Mouse (Mus musculus) ES-Bruce4 (cell line): ENCODE results near the gene Ncapd3. TPM values are rescaled to one million over a fixed set of nuclear protein-coding genes. Genes with fewer than 3 reads are reported as not detected.
A peak's percentile ranks its signal among the peaks of the same experiment; 100 is the strongest.

Experiments used
- H3K27ac ChIP-seq: 2 replicates; pipeline ENCODE4 v1.5.1; 2012; ENCODE audit warnings: low read length, inconsistent platforms; ENCODE audit not compliant: insufficient read depth
- H3K27me3 ChIP-seq: 2 replicates; pipeline ENCODE4 v1.6.1; 2012; ENCODE audit warnings: mild to moderate bottlenecking, low read length, inconsistent platforms; ENCODE audit not compliant: control insufficient read depth, poor library complexity, insufficient read depth, severe bottlenecking
- H3K36me3 ChIP-seq: 2 replicates; pipeline ENCODE4 v1.6.1; 2012; ENCODE audit warnings: inconsistent platforms, mild to moderate bottlenecking, low read length, moderate library complexity; ENCODE audit not compliant: control insufficient read depth, poor library complexity, insufficient read depth, severe bottlenecking
- H3K4me1 ChIP-seq: one replicate; pipeline ENCODE4 v1.8.1; 2011; ENCODE audit warnings: low read length; ENCODE audit not compliant: control insufficient read depth, insufficient read depth
- H3K4me3 ChIP-seq: 2 replicates; pipeline ENCODE4 v1.5.1; 2011; ENCODE audit warnings: low read depth, mild to moderate bottlenecking, low read length
- H3K9ac ChIP-seq: 2 replicates; pipeline ENCODE4 v1.6.1; 2012; ENCODE audit warnings: low read depth, mild to moderate bottlenecking, inconsistent platforms; ENCODE audit not compliant: poor library complexity, severe bottlenecking
- H3K9me3 ChIP-seq: replicated peaks from 2 replicates; pipeline ENCODE4 v1.6.1; 2012; ENCODE audit warnings: mild to moderate bottlenecking, low read length, inconsistent platforms; ENCODE audit not compliant: control insufficient read depth, poor library complexity, insufficient read depth, severe bottlenecking
- CTCF ChIP-seq: IDR thresholded peaks from one replicate; pipeline ENCODE4 v1.8.1; 2011; ENCODE audit warnings: low read depth, low read length
- EP300 ChIP-seq: IDR thresholded peaks from 2 replicates; pipeline ENCODE4 v1.6.1; 2011; ENCODE audit warnings: low read depth, low read length; ENCODE audit not compliant: insufficient read depth
- POLR2A ChIP-seq: IDR thresholded peaks from one replicate; pipeline ENCODE4 v1.8.1; 2011; ENCODE audit warnings: low read length; ENCODE audit not compliant: insufficient read depth
- polyA plus RNA-seq: library from polyadenylated mRNA; stranded (reverse); fragments of >200 nt; gene quantifications from 2 replicates; pipeline ENCODE4 v1.2.4, GENCODE M21; 2011; ENCODE audit warnings: low read depth; ENCODE audit not compliant: missing spikeins, insufficient read depth, insufficient read length

The Ncapd3 gene
- polyA plus RNA-seq, 1 experiment = 59.1 TPM

DNA sequence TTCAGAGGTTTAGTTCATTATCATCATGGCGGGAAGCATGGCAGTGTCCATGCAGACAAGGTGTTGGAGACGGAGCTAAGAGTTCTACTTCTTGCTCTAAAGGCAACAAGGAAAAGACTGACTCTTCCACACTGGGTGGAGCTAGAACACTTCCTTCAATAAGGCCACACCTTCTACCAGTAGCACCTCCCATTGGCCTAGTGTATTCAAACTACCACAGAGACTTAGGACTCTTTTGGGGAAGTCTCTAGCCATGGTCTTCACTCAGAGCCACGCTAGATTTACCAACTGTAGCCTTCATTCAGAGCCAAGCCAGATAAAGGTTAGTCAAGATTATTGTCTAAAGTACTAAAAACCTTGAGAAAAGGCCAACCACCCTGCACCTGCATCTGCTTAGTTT is 32.9 kb upstream of the Ncapd3 start:
- TF ChIP-seq POLR2A (no peak), CTCF (no peak), EP300 (no peak)
- H3K27ac ChIP-seq = no peak overlapping the region
- H3K9me3 ChIP-seq = no peaks in the 10 kb centered on the region
- H3K36me3 ChIP-seq = peaks cover 9% of the 10 kb centered on the region
- H3K4me3 ChIP-seq = no peak overlapping the region
- H3K27me3 ChIP-seq = no peaks in the 10 kb centered on the region
- H3K9ac ChIP-seq = no peak overlapping the region
- H3K4me1 ChIP-seq = peaks cover 3% of the 10 kb centered on the region

DNA sequence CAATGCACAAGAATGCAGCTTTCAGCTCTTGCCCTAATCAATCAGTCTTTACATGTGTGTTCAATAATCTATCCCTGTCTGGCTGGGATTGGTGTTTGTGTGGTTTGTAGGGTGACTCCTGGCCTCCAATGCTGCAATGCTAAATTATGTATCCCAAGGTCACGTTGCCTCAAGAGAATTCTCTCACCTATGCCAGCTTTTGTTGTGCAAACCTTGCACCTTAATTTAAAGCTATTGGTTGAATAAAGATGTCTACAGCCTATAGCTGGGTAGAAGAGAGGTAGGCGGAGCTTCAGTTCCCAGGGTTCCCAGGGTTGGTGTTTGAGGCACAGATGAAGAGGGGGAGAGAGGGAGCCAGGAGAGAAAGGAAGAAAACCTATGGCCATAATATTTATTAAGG is 32.5 kb upstream of the Ncapd3 start:
- Histone ChIP-seq H3K4me1 (peaks cover 3% of the 10 kb centered on the region), H3K9me3 (no peaks in the 10 kb centered on the region), H3K36me3 (peaks cover 9% of the 10 kb centered on the region), H3K27ac (no peak overlapping the region), H3K9ac (no peak overlapping the region), H3K4me3 (no peak overlapping the region), H3K27me3 (no peaks in the 10 kb centered on the region)
- no peak for TF ChIP-seq EP300
- no peak for TF ChIP-seq CTCF
- TF ChIP-seq POLR2A = no peak

GRCm38 (mm10) chr9:26998669-26999460 is 31.1 kb upstream of the Ncapd3 start:
- H3K4me1 ChIP-seq = peaks cover 3% of the 10 kb centered on the region
- H3K9ac ChIP-seq = peak overlapping the region; percentile 96
- H3K36me3 ChIP-seq = peaks cover 22% of the 10 kb centered on the region
- TF ChIP-seq EP300 = no peak
- TF ChIP-seq POLR2A = no peak
- TF ChIP-seq CTCF = no peak
- H3K9me3 ChIP-seq = no peaks in the 10 kb centered on the region
- peak overlapping the region; percentile 97 for H3K4me3 ChIP-seq
- no peak overlapping the region for H3K27ac ChIP-seq
- H3K27me3 ChIP-seq = no peaks in the 10 kb centered on the region

DNA sequence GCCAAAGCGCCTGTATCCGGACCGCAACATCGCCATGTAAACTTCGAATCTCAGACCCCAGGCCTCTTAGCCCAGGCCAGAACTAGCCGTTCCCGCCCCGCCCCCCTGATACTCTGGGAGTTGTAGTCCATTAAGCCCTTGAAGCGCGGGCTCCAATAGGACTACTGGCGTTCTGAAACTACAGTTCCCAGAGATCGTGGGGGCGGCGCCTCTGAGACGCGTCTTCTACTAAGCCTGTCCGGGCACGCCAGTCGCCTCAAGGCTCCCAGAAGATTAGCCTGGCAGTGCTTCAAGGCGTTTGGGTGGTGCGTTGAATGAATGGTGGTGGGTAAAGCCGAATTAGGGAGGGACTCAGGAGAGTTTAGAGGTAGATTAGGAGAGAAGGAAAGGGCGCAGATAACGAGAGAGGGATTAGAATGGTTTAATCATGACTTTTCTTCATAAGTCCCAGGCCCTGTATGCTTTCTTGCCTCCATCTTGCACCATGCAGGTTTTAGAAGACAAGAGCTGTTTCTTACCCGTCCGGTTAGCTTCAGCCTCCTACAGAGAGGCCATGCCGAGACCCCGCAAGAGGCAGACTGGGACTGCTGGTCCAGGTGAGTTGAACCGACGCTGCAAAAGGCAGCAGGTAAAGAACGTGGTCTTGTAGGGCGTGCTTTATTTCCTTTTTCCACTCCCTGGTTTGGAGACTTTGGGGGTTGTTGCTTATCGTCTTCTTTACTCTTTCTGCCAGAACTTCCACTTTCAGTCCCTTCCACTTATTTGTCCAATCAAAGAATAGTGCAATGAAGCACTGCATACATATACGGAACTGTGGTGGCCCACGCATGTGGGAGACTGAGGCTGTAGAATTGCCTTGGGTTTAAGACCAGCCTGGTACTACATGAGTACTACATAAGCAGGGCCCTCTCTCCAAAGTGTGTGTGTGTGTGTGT is 30.2 kb upstream of the Ncapd3 start, which contains the start of the genes Acad8 and Thyn1:
Gene Acad8 (minus strand): TSS at position 106 of the 935 bp plus-strand sequence.
Gene Thyn1 (plus strand): TSS at position 250 of the 935 bp plus-strand sequence.
- TF ChIP-seq EP300 (no peak), POLR2A (peak; percentile 47), CTCF (no peak)
- Histone ChIP-seq H3K27me3 (no peaks in the 10 kb centered on the region), H3K9ac (peak within 1 kb of the TSS; percentile 96), H3K27ac (peak within 1 kb of the TSS; percentile 62), H3K4me3 (peak within 1 kb of the TSS; percentile 99), H3K36me3 (peaks cover 30% of the 10 kb centered on the region), H3K4me1 (peaks cover 3% of the 10 kb centered on the region), H3K9me3 (no peaks in the 10 kb centered on the region)

GRCm38 (mm10) chr9:27005231-27005630 is 24.7 kb upstream of the Ncapd3 start:
- Histone ChIP-seq H3K27ac (no peak overlapping the region), H3K36me3 (peaks cover 71% of the 10 kb centered on the region), H3K9ac (no peak overlapping the region), H3K27me3 (no peaks in the 10 kb centered on the region), H3K4me1 (no peaks in the 10 kb centered on the region), H3K4me3 (no peak overlapping the region), H3K9me3 (no peaks in the 10 kb centered on the region)
- TF ChIP-seq EP300 = no peak
- TF ChIP-seq POLR2A = no peak
- TF ChIP-seq CTCF = no peak
